Mouse (Mus musculus) adrenal gland, adult 8-10 months (tissue): ENCODE data around the gene Tmigd3. TPM values are rescaled to one million over a fixed set of nuclear protein-coding genes. Genes with fewer than 3 reads are reported as not detected.

Experiments used
- DNase-seq: peaks from one replicate; pipeline ENCODE4 v3.0.0; 2022
- total RNA-seq, 4 experiments: library from RNA; stranded (reverse); gene quantifications; 2 replicates each; pipeline ENCODE4 v1.2.4; 2022

The Tmigd3 gene
- total RNA-seq, 4 experiments from 2014 or later = not detected

DNA sequence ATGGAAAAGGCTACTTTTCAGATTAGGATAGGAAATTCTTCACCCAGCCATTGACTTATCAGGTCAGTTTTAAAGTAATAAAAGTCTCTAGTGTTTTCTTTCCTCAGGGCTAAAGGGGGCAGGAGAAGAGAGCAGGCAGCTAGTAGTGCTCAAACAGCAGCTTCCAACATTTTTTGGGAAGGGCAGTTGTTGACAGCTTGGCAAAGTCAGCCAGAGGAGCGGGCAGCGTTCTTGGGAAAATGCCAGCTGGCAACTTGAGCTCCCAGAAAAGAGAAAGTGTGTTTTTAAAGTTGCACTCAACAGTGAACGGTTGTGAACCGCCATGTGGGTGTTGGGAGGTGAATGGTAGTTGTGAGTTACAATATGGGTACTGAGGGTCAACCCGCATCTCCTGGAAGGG, 64.3 kb downstream of the Tmigd3 start:
- DNase-seq = peak; percentile 24

DNA sequence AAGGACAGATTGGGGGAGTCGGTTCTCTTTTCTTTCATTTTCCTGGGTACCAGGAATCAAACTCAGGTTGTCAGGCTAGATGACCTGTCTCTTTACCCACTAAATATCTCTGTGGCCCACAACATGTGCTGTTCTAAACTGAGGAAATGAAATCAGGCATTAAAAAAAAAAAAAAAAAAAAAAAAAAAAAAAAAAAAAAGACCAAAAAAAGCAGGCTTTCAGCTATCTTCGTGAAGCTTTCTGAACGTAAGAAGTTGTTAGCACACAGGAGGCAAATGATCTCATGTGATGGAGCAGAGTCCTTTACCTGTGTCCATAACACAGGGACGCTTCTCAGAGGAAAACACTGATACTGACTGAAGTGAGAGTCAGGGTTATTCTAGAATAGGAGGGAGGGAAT, 65.4 kb downstream of the Tmigd3 start:
- DNase-seq = no peak

DNA sequence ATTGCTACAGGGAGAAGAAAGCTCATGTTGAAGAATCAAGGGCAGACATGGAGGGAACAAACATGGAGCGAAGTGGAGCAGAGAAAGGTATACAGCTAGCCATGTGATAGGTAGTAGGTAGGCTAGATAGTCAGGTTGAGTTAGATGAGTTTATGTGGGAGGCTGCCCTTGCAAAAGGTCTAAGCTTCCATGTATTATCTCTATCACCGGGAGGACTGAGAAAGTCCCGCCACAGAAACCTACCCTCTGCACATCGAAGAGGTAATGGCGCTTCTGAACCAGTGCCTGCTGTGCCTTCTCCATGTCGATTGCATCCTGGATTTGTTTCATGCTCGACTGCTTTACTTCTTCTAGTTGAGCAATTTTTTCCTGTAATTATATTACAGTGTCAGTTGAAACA, 80.6 kb downstream of the Tmigd3 start:
- no peak for DNase-seq

DNA sequence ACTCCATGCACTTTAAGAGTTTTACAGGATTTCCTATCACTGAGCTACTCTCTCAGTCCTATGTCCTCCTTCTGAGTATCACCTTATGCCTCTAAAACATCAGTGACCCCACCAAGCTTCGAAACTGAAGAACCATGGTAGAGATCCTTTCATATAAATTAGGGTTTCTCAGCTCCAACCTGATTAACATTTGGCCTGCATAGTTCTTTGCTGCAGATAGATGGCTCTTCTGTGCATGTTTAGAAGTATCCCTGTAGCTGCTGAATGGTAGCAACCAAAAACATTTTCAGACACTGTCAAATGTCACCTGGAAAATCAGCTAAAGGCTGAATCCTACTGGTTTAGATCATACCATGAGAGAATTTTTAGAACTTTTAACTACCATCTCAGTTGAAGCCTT, 86.5 kb downstream of the Tmigd3 start:
- DNase-seq = no peak

DNA sequence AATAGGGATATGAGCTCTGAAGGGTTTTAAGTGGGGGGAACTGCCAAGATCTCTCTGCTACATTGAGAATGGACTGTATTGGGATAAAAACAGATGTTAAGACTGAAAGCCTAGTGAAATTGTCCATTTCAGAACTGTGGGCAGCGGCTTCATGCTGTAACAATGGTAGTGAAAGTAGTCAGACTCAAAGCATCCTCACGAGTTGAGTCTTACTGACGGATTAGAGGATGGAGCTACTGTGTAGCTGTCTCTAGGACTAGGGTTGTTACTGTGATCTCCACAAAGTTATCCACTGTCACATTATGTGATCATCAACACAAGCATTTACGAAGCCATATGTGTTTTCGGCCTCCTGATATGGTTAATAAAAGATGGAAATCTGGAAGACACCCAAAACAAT, 87.5 kb downstream of the Tmigd3 start:
- DNase-seq = no peak

DNA sequence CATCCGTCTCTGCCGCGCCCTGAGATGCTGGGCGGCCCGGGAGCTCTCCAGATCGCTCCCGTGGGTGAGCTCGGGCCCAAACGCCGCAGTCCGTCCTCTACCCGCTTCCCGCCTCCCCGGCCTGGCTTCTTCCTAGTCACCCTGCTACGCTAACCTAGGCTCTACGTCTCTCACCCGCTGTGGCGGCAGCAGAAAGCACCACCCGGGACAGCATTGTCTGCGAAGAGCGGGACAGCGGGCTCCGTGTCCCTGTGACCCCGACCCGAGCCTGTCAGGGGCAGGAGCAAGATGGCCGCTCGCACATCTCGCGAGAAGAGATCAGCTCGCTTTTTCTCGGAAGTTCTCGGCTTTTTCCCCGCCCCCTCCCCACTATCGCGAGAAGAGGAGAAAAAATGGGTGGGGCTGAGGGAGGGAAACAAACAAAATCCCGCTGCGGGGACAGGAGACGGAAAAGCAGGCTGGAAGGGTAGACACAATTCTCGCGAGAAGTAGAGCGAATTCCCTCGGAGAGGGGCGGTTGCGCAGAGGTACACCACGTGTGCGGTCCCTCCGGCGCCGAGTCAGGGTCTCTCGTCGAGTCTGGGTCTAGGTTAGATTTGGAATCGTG, 88.4 kb downstream of the Tmigd3 start, which contains the start of gene Wdr77:
Gene Wdr77, plus strand, starts transcription at position 396 of the 607 bp plus-strand sequence.
- peak; percentile 96 for DNase-seq

DNA sequence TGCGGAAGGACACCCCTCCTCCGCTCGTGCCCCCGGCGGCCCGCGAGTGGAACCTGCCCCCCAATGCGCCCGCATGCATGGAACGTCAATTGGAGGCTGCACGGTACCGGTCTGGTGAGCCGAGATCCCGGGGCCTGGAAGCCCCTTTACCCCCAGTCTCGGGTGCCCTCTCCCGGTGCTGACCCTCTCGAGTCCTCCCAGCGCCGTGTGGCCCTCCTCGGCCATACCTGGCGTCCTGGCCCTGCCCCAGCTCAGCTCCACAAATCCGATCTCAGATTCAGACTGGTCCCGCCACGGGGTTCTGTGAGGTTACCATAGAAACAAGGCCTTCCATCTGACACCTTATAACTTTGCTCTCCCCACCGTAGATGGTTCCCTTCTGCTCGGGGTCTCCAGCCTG, 88.9 kb downstream of the Tmigd3 start:
- DNase-seq = no peak

DNA sequence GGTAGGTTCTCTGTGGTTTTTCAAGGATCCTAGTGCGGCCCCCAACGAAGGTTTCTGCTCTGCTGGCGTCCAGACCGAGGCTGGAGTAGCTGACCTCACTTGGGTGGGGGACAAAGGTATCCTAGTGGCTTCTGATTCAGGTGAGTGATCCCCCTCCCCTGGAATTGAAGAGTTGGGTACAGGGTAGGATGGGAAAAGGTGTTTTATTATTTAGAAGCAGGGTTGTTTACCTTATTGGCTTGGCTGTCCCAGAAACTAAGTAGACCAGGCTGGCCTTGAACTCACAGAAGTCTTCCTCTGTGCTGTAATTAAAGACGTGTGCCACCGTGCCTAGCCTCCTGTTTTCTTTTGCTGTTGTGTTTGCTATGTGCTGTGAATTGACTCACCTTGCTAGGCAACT, 89.3 kb downstream of the Tmigd3 start, which contains the start of gene Atp5f1:
Gene Atp5f1, minus strand, starts transcription at position 101 of the 400 bp plus-strand sequence.
- DNase-seq = no peak

DNA sequence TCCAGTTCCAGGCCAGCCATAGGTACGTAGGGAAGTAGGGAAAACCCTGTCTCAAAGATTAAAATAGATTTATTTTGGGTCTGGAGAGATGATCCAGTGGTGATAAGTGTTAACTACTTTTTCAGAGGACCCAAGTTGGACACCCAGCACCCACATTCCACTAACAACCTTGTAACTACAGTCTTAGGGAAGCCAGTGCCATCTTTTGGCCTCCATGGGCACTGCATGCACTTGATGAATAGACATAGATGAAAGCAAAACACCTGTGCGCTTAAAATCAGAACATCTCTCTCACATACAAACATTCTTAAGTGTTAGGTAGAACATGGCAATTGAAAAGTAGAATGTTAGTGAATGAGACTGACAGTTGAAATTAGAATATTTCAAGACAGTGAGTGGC, 90.0 kb downstream of the Tmigd3 start:
- DNase-seq = no peak

DNA sequence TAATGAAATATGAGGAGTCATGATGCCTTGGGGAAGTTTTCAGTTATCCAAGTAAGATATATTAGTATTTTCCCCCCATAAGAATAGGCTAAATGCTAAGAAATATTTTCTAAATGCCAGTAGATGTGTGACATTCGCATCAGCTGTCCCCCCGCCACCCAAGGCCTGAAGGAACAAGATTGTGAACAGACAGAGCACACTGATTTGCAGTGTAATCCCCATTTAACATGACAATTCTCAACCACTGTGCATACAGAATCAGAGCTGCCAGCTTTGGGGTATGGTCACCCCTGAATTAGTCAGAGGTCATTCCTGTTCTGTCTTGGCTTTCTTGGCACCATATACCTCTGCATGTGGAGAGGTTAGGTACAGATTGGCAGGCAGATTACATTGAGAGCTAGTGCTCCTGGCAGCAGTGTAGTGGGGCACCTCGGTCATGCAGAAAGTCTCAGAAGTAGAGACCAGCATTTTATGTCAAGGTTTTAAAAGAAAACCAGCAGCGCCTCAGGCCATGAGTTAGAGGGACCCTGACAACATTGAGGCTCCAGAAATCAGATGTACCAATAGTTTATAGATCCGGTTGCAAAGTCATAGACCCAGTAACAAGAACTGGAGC, 101.2 kb downstream of the Tmigd3 start:
- DNase-seq = no peak

DNA sequence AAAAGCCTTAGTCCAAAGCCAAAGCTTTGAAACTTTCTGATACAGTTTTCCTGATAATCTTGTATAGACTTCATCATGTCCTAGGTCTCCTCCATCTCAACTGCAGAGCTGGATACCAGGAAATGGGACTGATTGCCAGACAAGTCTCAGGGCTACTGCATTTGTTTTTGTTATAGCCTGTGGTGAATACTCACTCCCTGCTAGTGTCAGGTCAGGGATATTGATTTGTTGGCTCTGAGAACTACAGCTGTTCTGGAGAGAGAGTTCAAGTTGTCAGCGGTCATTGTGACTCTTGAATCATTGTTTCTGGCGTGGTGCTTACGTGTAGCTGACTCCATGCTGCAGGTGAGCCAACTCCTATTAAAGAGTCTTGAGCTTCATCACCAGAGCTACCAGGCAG, 102.7 kb downstream of the Tmigd3 start, which contains the start of gene Ovgp1:
Gene Ovgp1, plus strand, starts transcription at position 301 of the 400 bp plus-strand sequence.
- no peak for DNase-seq

Other genes with a start within 250 kb of the Tmigd3 start
- gene Ddx20, start 183.3 kb upstream of the Tmigd3 start, total RNA-seq = 10 to 100 TPM; 18.5 to 26.4 (median 22.3) TPM
- 1 to 10 TPM; 4.6 to 8.5 (median 5.4) TPM for gene Inka2, start 166.3 kb upstream of the Tmigd3 start, total RNA-seq
- gene Rap1a, start 69.6 kb upstream of the Tmigd3 start, total RNA-seq = 100 to 1,000 TPM; 154 to 188 (median 179) TPM
- gene Adora3, start within 50 bp of the Tmigd3 start, total RNA-seq = under 1 TPM in 2 of 4 experiments, not detected in 2; 0.27 to 0.46 TPM
- gene I830077J02Rik, start 61.8 kb downstream of the Tmigd3 start, total RNA-seq = 1 to 10 TPM in 3 of 4 experiments, under 1 TPM in 1; 0.24 to 1.7 (median 1.2) TPM
- gene Wdr77, start 88.5 kb downstream of the Tmigd3 start, total RNA-seq = 10 to 100 TPM; 64.5 to 75.9 (median 73.4) TPM
- 100 to 1,000 TPM; 224 to 294 (median 271) TPM for gene Atp5f1, start 89.2 kb downstream of the Tmigd3 start, total RNA-seq
- gene Ovgp1, start 102.8 kb downstream of the Tmigd3 start, total RNA-seq = 1 to 10 TPM in 3 of 4 experiments, under 1 TPM in 1; 0.93 to 2.4 (median 1.6) TPM
- gene Pifo, start 143.7 kb downstream of the Tmigd3 start, total RNA-seq = not detected
- not detected for gene Chil5, start 161.9 kb downstream of the Tmigd3 start, total RNA-seq
- gene Chia1, start 242.3 kb downstream of the Tmigd3 start, total RNA-seq = not detected